Mouse (Mus musculus) erythroid progenitor cell, adult 5-6 weeks (primary cell): ENCODE measurements around the gene Arfgef2. TPM values are rescaled to one million over a fixed set of nuclear protein-coding genes. Genes with fewer than 3 reads are reported as not detected.

ENCODE experiments used
- ATAC-seq: replicated peaks from 2 replicates; pipeline ENCODE4 v1.8.0; 2016; ENCODE audit warnings: moderate number of reproducible peaks, mild to moderate bottlenecking, moderate TSS enrichment, inconsistent platforms; ENCODE audit not compliant: poor library complexity, low FRiP score, severe bottlenecking
- total RNA-seq, 2 experiments: library from RNA; stranded (forward) in 1 of 2; stranded (reverse) in 1 of 2; fragments of 150-400 nt in 1 of 2; fragments of 186-747, 209-891 nt in 1 of 2; gene quantifications; 2 replicates each; pipeline versions ENCODE4 v1.2.3 to v1.2.4; 2015 to 2017; ENCODE audit warnings: low replicate concordance in 2 of 2

Arfgef2 gene
- total RNA-seq, 2 experiments from 2014 or later, result 7.1 to 19.1 TPM

GRCm38 (mm10) chr2:166899746-166900145, 94.4 kb downstream of the Arfgef2 start:
- no peak for ATAC-seq

DNA sequence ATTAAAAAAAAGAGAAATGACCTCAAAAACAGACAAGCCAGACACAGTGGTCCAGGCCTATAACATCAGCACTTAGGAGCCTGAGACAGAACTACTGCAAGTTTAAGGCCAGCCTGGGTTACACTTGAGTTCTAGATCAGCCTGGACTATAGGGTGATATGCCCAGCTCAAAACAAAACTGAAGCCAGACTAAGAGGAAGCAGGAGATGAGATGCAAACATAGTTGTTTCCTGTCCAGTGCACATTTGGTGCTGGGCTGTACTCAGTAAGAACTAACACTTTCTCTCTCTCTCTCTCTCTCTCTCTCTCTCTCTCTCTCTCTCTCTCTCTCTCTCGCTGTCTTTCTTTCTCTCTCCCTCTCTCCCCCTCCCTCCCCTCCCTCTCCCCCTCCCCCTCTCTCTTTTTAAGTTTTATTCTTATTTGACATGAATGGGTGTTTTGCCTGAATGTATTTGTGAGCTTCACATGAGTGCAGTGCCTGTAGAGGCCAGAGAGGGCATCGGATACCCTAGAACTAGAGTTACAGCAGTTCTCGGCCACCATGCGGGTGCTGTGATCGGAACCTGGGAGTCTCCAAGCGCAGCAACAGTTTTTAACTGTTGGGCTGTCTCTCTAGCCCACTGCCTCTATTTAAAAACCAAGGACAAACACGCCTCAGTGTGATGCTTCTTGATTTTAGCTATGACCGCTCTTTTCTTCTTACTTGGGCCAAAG, 95.6 kb downstream of the Arfgef2 start:
- ATAC-seq, result no peak

GRCm38 (mm10) chr2:166903719-166904282, 98.4 kb downstream of the Arfgef2 start:
- no peak for ATAC-seq

DNA sequence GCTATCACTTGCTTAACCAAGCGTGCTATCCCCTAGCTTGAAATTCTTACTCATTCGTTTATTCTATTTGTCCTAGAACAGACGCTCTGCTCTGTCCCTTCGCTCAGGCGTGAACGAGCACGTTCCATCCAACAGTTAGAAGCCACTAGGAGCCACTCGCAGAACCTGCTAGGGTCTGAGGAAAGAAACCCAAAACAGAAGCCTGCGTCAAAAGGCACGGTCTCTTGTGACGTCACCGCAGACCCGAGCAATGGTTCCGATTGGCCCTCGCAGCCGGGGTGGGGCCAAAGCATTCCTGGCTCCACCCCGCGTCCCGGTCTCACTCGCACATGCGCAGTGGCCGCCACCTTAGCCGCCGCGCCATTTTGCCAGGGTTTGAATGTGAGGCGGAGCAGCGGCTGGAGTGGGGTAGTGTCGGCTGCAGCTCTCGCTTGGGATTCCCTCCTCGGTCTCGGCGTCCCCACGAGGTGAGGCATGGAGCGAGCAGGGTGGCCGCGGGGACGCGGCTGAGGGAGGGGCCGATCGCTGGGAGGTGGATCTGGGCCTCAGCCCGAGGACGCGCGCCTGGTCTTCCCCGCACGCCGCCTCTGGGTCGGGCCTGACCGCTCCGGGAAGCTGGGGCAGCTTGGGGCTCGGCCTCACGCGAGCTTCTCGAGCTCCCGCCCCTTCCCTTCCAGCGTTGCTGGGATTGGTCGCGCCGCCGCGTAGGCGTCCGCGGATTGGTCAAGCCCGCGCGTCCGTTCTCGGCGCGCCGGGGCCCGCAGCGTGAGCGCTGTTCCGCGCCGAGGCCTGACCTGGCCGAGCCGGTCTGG, 100.5 kb downstream of the Arfgef2 start, which contains the start of gene Cse1l:
Gene Cse1l, plus strand, starts transcription at position 330 of the 812 bp plus-strand sequence.
- ATAC-seq, result peak; percentile 87

DNA sequence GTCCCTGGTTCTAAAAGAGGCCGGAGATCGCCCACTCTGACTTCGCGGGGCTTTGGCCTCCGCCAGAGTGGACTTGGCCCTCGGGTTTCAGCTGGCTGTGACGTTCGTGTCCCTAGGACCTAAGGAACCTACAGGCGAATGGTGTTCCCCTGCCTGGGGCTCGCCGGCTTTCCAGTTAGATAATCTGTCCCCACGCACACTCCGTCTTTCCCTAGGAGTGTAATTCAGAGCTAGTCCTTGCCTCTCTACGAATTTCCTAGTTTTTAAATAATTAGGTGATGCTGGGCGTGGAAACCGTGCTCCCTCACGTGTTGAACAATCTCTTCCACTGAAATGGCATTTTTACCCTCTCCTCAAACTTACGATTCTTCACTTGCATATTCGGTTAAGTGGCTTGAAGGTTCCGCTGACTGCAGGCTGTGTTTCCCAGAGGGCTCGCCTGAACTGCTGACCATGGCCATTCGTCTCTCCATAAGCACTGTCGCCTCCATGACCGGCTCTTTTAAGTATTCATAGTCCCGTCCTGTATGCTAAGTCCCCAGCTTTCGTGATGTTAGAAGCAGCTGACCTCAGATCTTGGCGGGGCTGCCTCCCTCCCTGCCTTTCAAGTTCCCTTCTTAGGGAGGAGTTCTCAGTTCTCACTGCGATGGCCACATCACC, 101.3 kb downstream of the Arfgef2 start:
- peak; percentile 53 for ATAC-seq

DNA sequence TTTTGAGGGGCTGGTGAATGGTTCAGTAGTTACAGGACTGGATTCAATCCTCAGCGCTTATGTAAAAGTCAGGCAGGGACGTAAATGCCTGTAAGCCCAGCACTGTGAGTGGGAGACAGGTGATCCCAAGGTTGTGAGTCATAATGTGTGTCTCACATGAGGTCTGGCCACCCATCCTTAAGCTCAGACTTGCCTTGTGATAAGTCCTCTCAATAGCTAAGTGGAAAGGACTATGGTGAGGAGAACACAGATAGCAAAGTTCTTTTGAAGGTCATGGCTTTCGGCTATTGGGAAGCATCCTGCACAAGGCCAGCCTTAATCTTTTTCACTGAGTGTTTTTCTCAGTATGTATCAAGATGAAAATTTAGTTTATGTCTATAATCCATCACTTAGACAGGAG, 104.3 kb downstream of the Arfgef2 start:
- no peak for ATAC-seq

GRCm38 (mm10) chr2:166910536-166910935, 105.1 kb downstream of the Arfgef2 start:
- ATAC-seq, result no peak

DNA sequence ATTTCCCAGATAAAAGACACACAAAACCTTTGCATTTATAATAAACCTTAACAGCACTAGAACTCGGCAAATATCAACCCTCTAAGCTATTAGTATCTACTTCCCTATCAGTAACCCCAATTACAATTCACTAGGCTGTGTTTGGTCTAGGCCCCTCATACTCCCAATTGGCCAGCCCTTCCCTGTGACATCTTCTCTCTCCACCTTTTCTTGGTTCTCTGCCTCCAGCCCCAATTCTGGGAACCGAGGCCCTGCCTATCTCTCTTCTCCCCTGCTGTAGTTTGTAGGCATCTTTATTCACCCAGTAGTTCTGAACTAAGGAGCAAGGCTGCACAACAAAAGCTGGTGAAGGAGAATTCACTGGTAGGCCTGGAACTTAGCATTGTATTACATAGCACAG, 118.6 kb downstream of the Arfgef2 start:
- no peak for ATAC-seq

DNA sequence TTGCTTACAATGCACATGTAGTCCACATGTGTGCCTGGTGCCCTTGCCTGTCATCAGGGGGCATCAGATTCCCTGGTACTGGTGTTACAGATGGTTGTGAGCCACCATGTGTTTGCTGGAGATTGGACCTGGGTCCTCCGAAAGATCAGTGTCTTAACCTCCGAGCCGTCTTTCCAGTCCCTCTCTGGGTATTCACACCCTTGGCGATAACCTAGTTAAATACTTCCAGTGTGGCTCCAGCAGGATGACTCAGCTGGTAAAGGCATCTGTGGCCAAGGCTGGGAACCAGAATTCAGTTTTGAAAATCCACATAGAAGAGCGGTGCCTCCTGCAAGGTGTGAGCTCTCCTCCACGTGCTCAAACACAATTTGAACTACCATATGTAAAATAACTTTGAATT, 128.6 kb downstream of the Arfgef2 start:
- no peak for ATAC-seq

DNA sequence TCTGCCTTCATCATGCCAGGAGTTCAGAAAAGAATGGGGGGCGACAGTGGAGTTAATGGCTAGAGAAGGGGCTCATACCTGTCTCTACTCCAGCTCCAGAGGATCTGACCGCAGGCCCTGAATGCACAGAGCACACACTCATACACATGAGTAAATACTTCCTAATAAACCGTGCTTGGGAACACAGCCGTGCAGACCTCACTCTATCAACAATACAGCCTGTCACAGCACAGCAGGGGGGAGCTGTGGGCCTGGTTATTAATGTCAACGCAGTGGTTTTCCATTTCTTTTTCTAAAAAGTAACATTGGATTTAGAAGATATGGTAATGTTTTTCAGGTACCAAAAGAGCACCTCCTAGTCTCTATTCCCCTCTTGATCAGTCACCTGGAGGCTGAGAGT, 129.0 kb downstream of the Arfgef2 start:
- no peak for ATAC-seq

DNA sequence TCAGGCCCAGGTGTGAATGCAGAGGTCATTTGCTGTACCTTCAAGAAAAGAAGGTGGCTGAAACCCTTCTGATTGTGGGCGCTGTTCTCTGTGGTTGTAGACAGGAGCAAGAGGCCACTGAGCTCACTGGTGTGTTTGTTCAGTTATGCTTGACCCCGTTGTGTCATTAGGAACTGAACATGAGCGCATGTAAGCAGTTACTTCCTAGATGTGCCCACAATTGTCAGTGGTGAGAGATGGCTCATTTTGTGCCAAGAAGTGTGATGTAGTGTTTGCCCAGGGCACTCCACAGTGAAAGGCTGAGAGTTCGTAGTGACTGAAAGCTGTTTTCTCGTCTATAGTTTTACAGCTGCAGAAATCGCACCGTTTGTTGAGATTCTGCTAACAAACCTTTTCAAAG, 130.2 kb downstream of the Arfgef2 start:
- ATAC-seq, result no peak

GRCm38 (mm10) chr2:166936166-166936565, 130.8 kb downstream of the Arfgef2 start:
- ATAC-seq, result no peak

DNA sequence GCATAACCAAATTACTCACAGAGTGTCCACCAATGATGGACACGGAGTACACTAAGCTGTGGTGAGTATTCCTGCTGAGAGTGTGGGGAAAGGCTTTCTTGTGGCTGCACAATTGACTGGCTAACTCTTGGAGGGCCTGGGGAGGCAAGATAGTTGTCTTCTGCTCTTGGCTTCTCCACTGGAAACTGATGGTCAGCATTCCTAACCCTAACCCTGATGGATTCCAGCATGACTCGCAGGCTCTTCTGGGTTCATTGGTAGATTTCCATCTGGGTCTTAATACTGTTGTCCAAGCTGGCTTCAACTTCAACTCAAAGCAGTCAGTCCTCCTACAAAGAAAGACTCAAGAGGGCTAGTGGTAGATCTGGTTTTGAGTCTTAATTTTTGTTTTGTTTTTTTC, 137.8 kb downstream of the Arfgef2 start:
- ATAC-seq, result no peak

- no peak for ATAC-seq
Observed at GRCm38 (mm10) chr2:166944346-166944745, 139.0 kb downstream of the Arfgef2 start.

DNA sequence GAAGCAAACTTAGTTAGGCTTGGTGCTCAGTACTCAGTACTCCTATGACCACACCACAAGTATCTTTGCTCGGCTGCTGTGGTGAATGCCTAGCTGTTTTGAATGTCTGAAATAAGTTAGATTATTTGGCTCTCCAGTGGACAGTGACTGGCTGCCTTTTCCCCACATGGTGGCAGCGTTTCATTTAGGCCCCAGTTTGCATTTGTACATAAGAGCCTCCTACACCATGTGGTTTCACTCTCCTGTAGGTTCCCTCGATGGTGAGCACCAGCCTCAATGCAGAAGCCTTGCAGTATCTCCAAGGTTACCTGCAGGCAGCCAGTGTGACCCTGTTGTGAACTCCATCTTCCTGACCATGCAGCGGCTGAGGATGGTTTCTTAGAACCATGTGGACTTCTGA, 140.1 kb downstream of the Arfgef2 start:
- peak; percentile 37; the same call in 1 of the 2 replicates for ATAC-seq

Other genes starting within 250 kb of the Arfgef2 start
- 24.9 and 86.4 TPM in 2 replicates for gene Prex1, start 91.8 kb upstream of the Arfgef2 start, total RNA-seq (2015; ENCODE audit: low replicate concordance)
- 60.8 and 88.9 TPM in 2 replicates for gene Prex1, start 91.8 kb upstream of the Arfgef2 start, total RNA-seq (2017; ENCODE audit: low replicate concordance)
- 0.72 and 2.5 TPM in 2 replicates for gene Trp53rkb, start 13.1 kb upstream of the Arfgef2 start, total RNA-seq (2015; ENCODE audit: low replicate concordance)
- 0.51 TPM in 1 of 2 replicates, not detected in the other for gene Trp53rkb, start 13.1 kb upstream of the Arfgef2 start, total RNA-seq (2017; ENCODE audit: low replicate concordance)
- 65.6 and 96.4 TPM in 2 replicates for gene Cse1l, start 100.5 kb downstream of the Arfgef2 start, total RNA-seq (2015; ENCODE audit: low replicate concordance)
- 121 and 143 TPM in 2 replicates for gene Cse1l, start 100.5 kb downstream of the Arfgef2 start, total RNA-seq (2017; ENCODE audit: low replicate concordance)
- 25.2 and 42.5 TPM in 2 replicates for gene Stau1, start 190.7 kb downstream of the Arfgef2 start, total RNA-seq (2015; ENCODE audit: low replicate concordance)
- 47.6 and 55.7 TPM in 2 replicates for gene Stau1, start 190.7 kb downstream of the Arfgef2 start, total RNA-seq (2017; ENCODE audit: low replicate concordance)
- gene Ddx27, start 209.6 kb downstream of the Arfgef2 start, total RNA-seq (2015; ENCODE audit: low replicate concordance), result 31.4 and 35.6 TPM in 2 replicates
- gene Ddx27, start 209.6 kb downstream of the Arfgef2 start, total RNA-seq (2017; ENCODE audit: low replicate concordance), result 44.6 and 49.5 TPM in 2 replicates